Mouse (Mus musculus) inflammation-experienced regulatory T-cells, adult 6 months (primary cell): ENCODE data around the gene Gm14296. TPM values are rescaled to one million over a fixed set of nuclear protein-coding genes. Genes with fewer than 3 reads are reported as not detected.
"Not testable (repeated sequence)": the region's sequence is repeated elsewhere in the genome, so short reads cannot be mapped to it uniquely, and the experiment has no call there.

Experiments
- ATAC-seq: one replicate; pipeline ENCODE4 v1.8.0; 2017
- polyA plus RNA-seq, 3 experiments: library from polyadenylated mRNA; unstranded; fragments of 100-300 nt; shearing (Covaris generic); gene quantifications; one replicate each; pipeline ENCODE4 v1.2.1; 2017

Gm14296 gene
- 1 to 10 TPM; 2.5 to 5.8 (median 3.5) TPM for polyA plus RNA-seq

DNA sequence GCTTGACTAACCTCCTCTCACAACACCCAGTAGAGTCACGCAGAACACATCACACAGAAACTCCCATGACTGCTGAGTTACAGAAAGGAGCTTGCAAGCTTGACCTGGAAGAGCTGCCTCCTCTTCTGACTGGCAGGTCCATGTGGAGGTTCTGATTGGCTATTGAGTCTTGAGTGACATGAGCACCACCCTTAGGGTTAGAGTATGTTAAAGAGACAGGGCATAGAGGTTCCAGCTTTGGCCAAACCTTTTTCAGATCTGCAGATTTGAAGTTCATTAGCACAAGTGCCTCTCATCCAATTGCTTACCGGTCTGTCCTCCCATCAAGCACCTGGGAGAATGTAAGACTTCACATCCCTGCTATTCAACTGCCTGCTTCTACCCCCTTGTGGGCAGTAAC is at the start of gene Gm14296:
Gm14296 (minus strand) TSS at position 101 of the 400 bp plus-strand sequence.
- ATAC-seq: not testable (repeated sequence)

GRCm38 (mm10) chr2:176905464-176905863 is 22.1 kb downstream of the Gm14296 start:
- not testable (repeated sequence) for ATAC-seq

Other genes with a start within 250 kb of the Gm14296 start
- gene Gm14305, start 219.5 kb downstream of the Gm14296 start, polyA plus RNA-seq: 10 to 100 TPM in 2 of 3 experiments, 1 to 10 TPM in 1; 6.5 to 20.6 (median 15.0) TPM
- 1 to 10 TPM; 4.8 to 9.4 (median 7.0) TPM for gene Gm14295, start 129.2 kb downstream of the Gm14296 start, polyA plus RNA-seq
- not detected for gene Gm14408, start 96.7 kb downstream of the Gm14296 start, polyA plus RNA-seq
- gene Gm14419, start 73.1 kb upstream of the Gm14296 start, polyA plus RNA-seq: 1 to 10 TPM in 2 of 3 experiments, under 1 TPM in 1; 0.74 to 7.3 (median 1.5) TPM
- under 1 TPM in 1 of 3 experiments, not detected in 2; 0.56 TPM for gene Gm14401, start 146.5 kb upstream of the Gm14296 start, polyA plus RNA-seq